Mouse (Mus musculus) brain, embryonic 14.5 days (tissue): ENCODE measurements at regions not wholly inside any gene's neighbourhood (a gene's known extent, or its start where the extent isn't known, plus 50 kb on each side); places are given as distances from the start of the nearest gene placed in this dataset.

Experiments
- CTCF ChIP-seq: fragments of 200-500 bp; IDR thresholded peaks from 2 replicates; pipeline ENCODE4 v1.5.1; 2012; ENCODE audit warnings: inconsistent platforms, mild to moderate bottlenecking, moderate library complexity, borderline replicate concordance; ENCODE audit not compliant: insufficient read depth, insufficient read length; ENCODE audit errors: extremely low read depth
- POLR2A ChIP-seq: fragments of 200-500 bp; IDR thresholded peaks from 2 replicates; pipeline ENCODE4 v1.6.1; 2012; ENCODE audit warnings: mild to moderate bottlenecking, inconsistent platforms, borderline replicate concordance; ENCODE audit not compliant: poor library complexity, insufficient read depth, insufficient read length, severe bottlenecking; ENCODE audit errors: extremely low read depth

- TF ChIP-seq CTCF (no peak), POLR2A (no peak)
Observed at GRCm38 (mm10) chr19:21179886-21180285, 92.2 kb upstream of the Zfand5 start.
